Comparison of ENCODE assay signal across 15 mouse cellular contexts in the genomic region with DNA sequence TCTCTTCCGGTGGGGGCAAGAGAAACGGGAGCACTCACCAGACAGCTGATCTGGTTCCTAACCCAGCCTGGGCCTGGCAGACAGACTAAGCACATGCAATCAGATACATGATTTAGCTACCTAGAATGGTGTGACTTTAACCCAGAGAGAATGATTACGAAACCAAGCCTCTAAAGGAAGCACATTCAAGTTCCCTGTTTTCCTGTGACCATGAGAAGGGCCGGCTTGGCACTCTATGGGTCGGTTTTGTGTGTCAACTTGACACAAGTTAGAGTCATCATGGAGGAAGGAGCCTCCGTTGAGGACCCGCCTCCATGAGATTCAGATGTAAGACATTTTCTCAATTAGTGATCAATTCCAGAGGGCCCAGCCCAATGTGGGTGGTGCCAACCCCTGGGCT. TPM values are rescaled to one million over a fixed set of nuclear protein-coding genes. Genes with fewer than 3 reads are reported as not detected.
DNase-seq lines count a peak whose midpoint lies in the region; ATAC-seq and TF ChIP-seq lines count a peak whose summit lies in the region.
"Had no signal": no experiment of that assay in that cellular context is flagged by ENCODE, and none has a peak within 500 bp of the region (broad histone marks: within the 10 kb centered on the region; RNA-seq: fewer than 3 reads in every experiment).

No protein-coding gene starts in this region.

- H3K9me3 ChIP-seq in midbrain, embryonic 13.5 days = no peaks in the 10 kb centered on the region

- WGBS in midbrain, embryonic 13.5 days = 90% methylated on average over 7 of the region's 7 CpGs

- no peak overlapping the region for H3K4me3 ChIP-seq in layer of hippocampus, adult 2 months
- no peak overlapping the region for H3K4me3 ChIP-seq in midbrain, embryonic 13.5 days (replicated peaks)

- H3K27ac ChIP-seq in layer of hippocampus, adult 2 months = peak overlapping the region; percentile 71; the same call in 1 of the 2 replicates
- no peak overlapping the region for H3K27ac ChIP-seq in midbrain, embryonic 13.5 days

- ATAC-seq in midbrain, embryonic 13.5 days = no peak
- ATAC-seq: forebrain, postnatal 0 days; hindbrain, embryonic 16.5 days had no signal

- H3K27me3 ChIP-seq in midbrain, embryonic 13.5 days = no peaks in the 10 kb centered on the region

- no peak for TF ChIP-seq CTCF in layer of hippocampus, adult 2 months (conservative IDR thresholded peaks at IDR 0.05)

- DNase-seq in layer of hippocampus, adult 2 months (ENCODE audit: low spot score in 2 of 2) = no peak
- no peak for DNase-seq in layer of hippocampus, adult 8-10 months (ENCODE audit: low spot score in 2 of 2)
- peak; percentile 68 for DNase-seq in adipocyte (ENCODE audit: low spot score)
- DNase-seq in fat pad, adult 2 months (ENCODE audit: extremely low read depth, low read depth, low spot score) = peak; percentile 76
- peak; percentile 51 to 58 for DNase-seq in monocyte, adult 2 months (ENCODE audit: low read depth in 1 of 2, low spot score in 2 of 2)
- DNase-seq in heart, adult 9 months (ENCODE audit: low spot score in 2 of 2) = no peak
- DNase-seq: cerebellum, adult 2 months; embryo, embryonic 11 days; forebrain, postnatal 0 days; gastrocnemius, postnatal 25 days; kidney, adult 9 months; layer of hippocampus, adult 9-11 months; thymus, adult 18-20 months had no signal

- H3K36me3 ChIP-seq in midbrain, embryonic 13.5 days = peaks cover 38% of the 10 kb centered on the region

- no peak overlapping the region for H3K9ac ChIP-seq in midbrain, embryonic 13.5 days (replicated peaks)
- H3K9ac ChIP-seq: forebrain, postnatal 0 days had no signal

- no peak overlapping the region for H3K4me2 ChIP-seq in midbrain, embryonic 13.5 days (replicated peaks)

- peaks cover 30% of the 10 kb centered on the region for H3K4me1 ChIP-seq in midbrain, embryonic 13.5 days (replicated peaks)

RNA-seq across cellular contexts. Expression of gene Sidt2, which starts 4.6 kb away (rescaled TPM):
- 10 to 100 TPM; 78.3 to 80.8 TPM for total RNA-seq in layer of hippocampus, adult 2 months (2021)
- 10 to 100 TPM; 67.6 to 81.0 (median 74.0) TPM for total RNA-seq in layer of hippocampus, adult 8-10 months (2022)
- 27.4 and 32.7 TPM in 2 replicates for polyA plus RNA-seq in midbrain, embryonic 13.5 days (2015; fragmentation: Nextera tagmentation; extraction: Ambion mirVana)

RNA-seq across cellular contexts. Expression of gene Tagln, which starts 23.8 kb away (rescaled TPM):
- 10 to 100 TPM in 1 of 2 experiments, 1 to 10 TPM in 1; 7.0 to 13.2 TPM for total RNA-seq in layer of hippocampus, adult 2 months (2021)
- 10 to 100 TPM in 2 of 4 experiments, 1 to 10 TPM in 2; 4.2 to 16.3 (median 8.8) TPM for total RNA-seq in layer of hippocampus, adult 8-10 months (2022)
- polyA plus RNA-seq in midbrain, embryonic 13.5 days (2015; fragmentation: Nextera tagmentation; extraction: Ambion mirVana) = 5.0 and 5.5 TPM in 2 replicates

RNA-seq across cellular contexts. Expression of gene Pafah1b2, which starts 52.8 kb away (rescaled TPM):
- 100 to 1,000 TPM; 215 to 228 TPM for total RNA-seq in layer of hippocampus, adult 2 months (2021)
- 100 to 1,000 TPM; 195 to 219 (median 207) TPM for total RNA-seq in layer of hippocampus, adult 8-10 months (2022)
- 303 and 305 TPM in 2 replicates for polyA plus RNA-seq in midbrain, embryonic 13.5 days (2015; fragmentation: Nextera tagmentation; extraction: Ambion mirVana)

RNA-seq across cellular contexts. Expression of gene Rnf214, which starts 53.0 kb away (rescaled TPM):
- total RNA-seq in layer of hippocampus, adult 2 months (2021) = 10 to 100 TPM; 75.2 to 81.3 TPM
- total RNA-seq in layer of hippocampus, adult 8-10 months (2022) = 10 to 100 TPM; 67.3 to 79.6 (median 72.2) TPM
- polyA plus RNA-seq in midbrain, embryonic 13.5 days (2015; fragmentation: Nextera tagmentation; extraction: Ambion mirVana) = 114 and 119 TPM in 2 replicates

RNA-seq across cellular contexts. Expression of gene Sik3, which starts 53.0 kb away (rescaled TPM):
- 100 to 1,000 TPM; 133 to 141 TPM for total RNA-seq in layer of hippocampus, adult 2 months (2021)
- 100 to 1,000 TPM; 134 to 147 (median 140) TPM for total RNA-seq in layer of hippocampus, adult 8-10 months (2022)
- 5.7 and 6.7 TPM in 2 replicates for polyA plus RNA-seq in midbrain, embryonic 13.5 days (2015; fragmentation: Nextera tagmentation; extraction: Ambion mirVana)

Comparison
In these comparisons a context has a peak if more than half of its experiments do, and no peak if none do; other contexts are left out.
1. DNase-seq: peak in adipocyte (single experiment), fat pad, adult 2 months (single experiment) and monocyte, adult 2 months (2 of 2); none in layer of hippocampus, adult 2 months (0 of 2), layer of hippocampus, adult 8-10 months (0 of 2) and heart, adult 9 months (0 of 2).